Mouse (Mus musculus): Measurements from ENCODE around the gene Olfr704. TPM values are rescaled to one million over a fixed set of nuclear protein-coding genes. Genes with fewer than 3 reads are reported as not detected.
"Not testable (repeated sequence)": the region's sequence is repeated elsewhere in the genome, so short reads cannot be mapped to it uniquely, and the experiment has no call there.

Gene Olfr704
- polyA plus RNA-seq (2015; fragmentation: Nextera tagmentation; extraction: Ambion mirVana) = not detected in 2 replicates

GRCm38 (mm10) chr7:106862885-106863284 is at the start of gene Olfr704:
Gene Olfr704 (plus strand): TSS chr7:106863185.
- ATAC-seq (ENCODE audit: insufficient number of reproducible peaks, low FRiP score, low TSS enrichment, low read depth) = no peak
- no peak within 1 kb of the TSS for H3K9ac ChIP-seq
- no peak within 1 kb of the TSS for H3K4me3 ChIP-seq
- H3K4me1 ChIP-seq = no peaks in the 10 kb centered on the region
- no peak within 1 kb of the TSS for H3K4me2 ChIP-seq
- no peaks in the 10 kb centered on the region for H3K9me3 ChIP-seq
- no peak within 1 kb of the TSS for H3K27ac ChIP-seq
- no peaks in the 10 kb centered on the region for H3K36me3 ChIP-seq
- H3K27me3 ChIP-seq = no peaks in the 10 kb centered on the region

GRCm38 (mm10) chr7:106813829-106814228 is 49.2 kb upstream of the Olfr704 start, which contains the start of gene Olfr701:
Gene Olfr701 (plus strand): TSS chr7:106814129.
- no peak within 1 kb of the TSS for H3K4me2 ChIP-seq
- H3K27me3 ChIP-seq = no peaks in the 10 kb centered on the region
- H3K36me3 ChIP-seq = no peaks in the 10 kb centered on the region
- H3K4me1 ChIP-seq = no peaks in the 10 kb centered on the region
- no peaks in the 10 kb centered on the region for H3K9me3 ChIP-seq
- no peak within 1 kb of the TSS for H3K9ac ChIP-seq
- H3K27ac ChIP-seq = no peak within 1 kb of the TSS
- ATAC-seq (ENCODE audit: insufficient number of reproducible peaks, low FRiP score, low TSS enrichment, low read depth) = no peak
- H3K4me3 ChIP-seq = no peak within 1 kb of the TSS
- WGBS = 79% methylated on average over 2 of the region's 2 CpGs

- H3K4me3 ChIP-seq = no peak overlapping the region
- H3K9me3 ChIP-seq = no peaks in the 10 kb centered on the region
- H3K36me3 ChIP-seq = no peaks in the 10 kb centered on the region
- 54% methylated on average over 2 of the region's 2 CpGs for WGBS
- no peak overlapping the region for H3K9ac ChIP-seq
- no peaks in the 10 kb centered on the region for H3K27me3 ChIP-seq
- H3K4me1 ChIP-seq = no peaks in the 10 kb centered on the region
- no peak overlapping the region for H3K27ac ChIP-seq
- no peak overlapping the region for H3K4me2 ChIP-seq
- ATAC-seq (ENCODE audit: insufficient number of reproducible peaks, low FRiP score, low TSS enrichment, low read depth) = no peak
Measured at GRCm38 (mm10) chr7:106815775-106816174, 47.2 kb upstream of the Olfr704 start.

GRCm38 (mm10) chr7:106818414-106818813 is 44.6 kb upstream of the Olfr704 start:
- Histone ChIP-seq H3K9ac (no peak overlapping the region), H3K27ac (no peak overlapping the region), H3K9me3 (no peaks in the 10 kb centered on the region), H3K27me3 (no peaks in the 10 kb centered on the region), H3K36me3 (no peaks in the 10 kb centered on the region), H3K4me1 (no peaks in the 10 kb centered on the region), H3K4me3 (no peak overlapping the region), H3K4me2 (no peak overlapping the region)
- ATAC-seq (ENCODE audit: insufficient number of reproducible peaks, low FRiP score, low TSS enrichment, low read depth) = no peak

- H3K4me3 ChIP-seq = no peak within 1 kb of the TSS
- H3K4me1 ChIP-seq = no peaks in the 10 kb centered on the region
- H3K27me3 ChIP-seq = no peaks in the 10 kb centered on the region
- H3K9ac ChIP-seq = no peak within 1 kb of the TSS
- ATAC-seq (ENCODE audit: insufficient number of reproducible peaks, low FRiP score, low TSS enrichment, low read depth) = no peak
- no peaks in the 10 kb centered on the region for H3K9me3 ChIP-seq
- H3K4me2 ChIP-seq = no peak within 1 kb of the TSS
- no peak within 1 kb of the TSS for H3K27ac ChIP-seq
- H3K36me3 ChIP-seq = no peaks in the 10 kb centered on the region
Measured at GRCm38 (mm10) chr7:106833793-106834192, 29.2 kb upstream of the Olfr704 start, which contains the start of gene Olfr702. Gene Olfr702 (minus strand): TSS chr7:106833893.

- H3K27me3 ChIP-seq = no peaks in the 10 kb centered on the region
- H3K4me3 ChIP-seq = no peak within 1 kb of the TSS
- H3K27ac ChIP-seq = no peak within 1 kb of the TSS
- no peak for ATAC-seq (ENCODE audit: insufficient number of reproducible peaks, low FRiP score, low TSS enrichment, low read depth)
- no peaks in the 10 kb centered on the region for H3K4me1 ChIP-seq
- H3K9ac ChIP-seq = no peak within 1 kb of the TSS
- H3K4me2 ChIP-seq = no peak within 1 kb of the TSS
- no peaks in the 10 kb centered on the region for H3K36me3 ChIP-seq
- WGBS = 65% methylated on average over 2 of the region's 2 CpGs
- no peaks in the 10 kb centered on the region for H3K9me3 ChIP-seq
Measured at GRCm38 (mm10) chr7:106843060-106843459, 19.9 kb upstream of the Olfr704 start, which contains the start of gene Olfr703. Gene Olfr703 (plus strand): TSS chr7:106843360.

GRCm38 (mm10) chr7:106876791-106877190 is 13.8 kb downstream of the Olfr704 start, which contains the start of gene Olfr705:
Gene Olfr705 (minus strand): TSS chr7:106876891.
- no peaks in the 10 kb centered on the region for H3K27me3 ChIP-seq
- H3K4me3 ChIP-seq = no peak within 1 kb of the TSS
- no peak within 1 kb of the TSS for H3K27ac ChIP-seq
- H3K36me3 ChIP-seq = no peaks in the 10 kb centered on the region
- H3K4me2 ChIP-seq = no peak within 1 kb of the TSS
- no peak within 1 kb of the TSS for H3K9ac ChIP-seq
- H3K9me3 ChIP-seq = no peaks in the 10 kb centered on the region
- H3K4me1 ChIP-seq = no peaks in the 10 kb centered on the region
- ATAC-seq (ENCODE audit: insufficient number of reproducible peaks, low FRiP score, low TSS enrichment, low read depth) = no peak
- 80% methylated on average over 3 of the region's 3 CpGs for WGBS

- Histone ChIP-seq H3K27me3 (no peaks in the 10 kb centered on the region), H3K36me3 (no peaks in the 10 kb centered on the region), H3K27ac (no peak within 1 kb of the TSS), H3K4me1 (no peaks in the 10 kb centered on the region), H3K4me3 (no peak within 1 kb of the TSS), H3K9ac (no peak within 1 kb of the TSS), H3K9me3 (no peaks in the 10 kb centered on the region), H3K4me2 (no peak within 1 kb of the TSS)
- WGBS = 79% methylated on average over 2 of the region's 2 CpGs
- no peak for ATAC-seq (ENCODE audit: insufficient number of reproducible peaks, low FRiP score, low TSS enrichment, low read depth)
Measured at GRCm38 (mm10) chr7:106888062-106888461, 25.1 kb downstream of the Olfr704 start, which contains the start of gene Olfr706. Gene Olfr706 (minus strand): TSS chr7:106888162.

GRCm38 (mm10) chr7:106901141-106901540 is 38.2 kb downstream of the Olfr704 start, which contains the start of gene Olfr707:
Gene Olfr707 (minus strand): TSS chr7:106901241.
- not testable (repeated sequence) for H3K4me1 ChIP-seq; H3K36me3 ChIP-seq; H3K4me3 ChIP-seq; ATAC-seq (ENCODE audit: insufficient number of reproducible peaks, low FRiP score, low TSS enrichment, low read depth); H3K27me3 ChIP-seq; H3K27ac ChIP-seq; H3K4me2 ChIP-seq; H3K9ac ChIP-seq; H3K9me3 ChIP-seq
- 86% methylated on average over 3 of the region's 3 CpGs for WGBS

GRCm38 (mm10) chr7:106907676-106908075 is 44.7 kb downstream of the Olfr704 start, which contains the start of gene Olfr1532-ps1:
Gene Olfr1532-ps1 (plus strand): TSS chr7:106908001.
- no peaks in the 10 kb centered on the region for H3K36me3 ChIP-seq
- H3K9me3 ChIP-seq = no peaks in the 10 kb centered on the region
- no peak for ATAC-seq (ENCODE audit: insufficient number of reproducible peaks, low FRiP score, low TSS enrichment, low read depth)
- WGBS = 53% methylated on average over 2 of the region's 2 CpGs
- no peak within 1 kb of the TSS for H3K4me3 ChIP-seq
- no peak within 1 kb of the TSS for H3K4me2 ChIP-seq
- no peak within 1 kb of the TSS for H3K9ac ChIP-seq
- H3K27ac ChIP-seq = no peak within 1 kb of the TSS
- H3K4me1 ChIP-seq = no peaks in the 10 kb centered on the region
- H3K27me3 ChIP-seq = no peaks in the 10 kb centered on the region

Other genes with a start within 250 kb of the Olfr704 start
- not detected in 2 replicates for gene Olfr693, start 182.6 kb upstream of the Olfr704 start, polyA plus RNA-seq (2015; fragmentation: Nextera tagmentation; extraction: Ambion mirVana)
- gene Olfr694, start 171.4 kb upstream of the Olfr704 start, polyA plus RNA-seq (2015; fragmentation: Nextera tagmentation; extraction: Ambion mirVana) = not detected in 2 replicates
- not detected in 2 replicates for gene Olfr695, start 146.8 kb upstream of the Olfr704 start, polyA plus RNA-seq (2015; fragmentation: Nextera tagmentation; extraction: Ambion mirVana)
- not detected in 2 replicates for gene Olfr697, start 120.7 kb upstream of the Olfr704 start, polyA plus RNA-seq (2015; fragmentation: Nextera tagmentation; extraction: Ambion mirVana)
- gene Olfr698, start 107.8 kb upstream of the Olfr704 start, polyA plus RNA-seq (2015; fragmentation: Nextera tagmentation; extraction: Ambion mirVana) = not detected in 2 replicates
- not detected in 2 replicates for gene Olfr699, start 70.0 kb upstream of the Olfr704 start, polyA plus RNA-seq (2015; fragmentation: Nextera tagmentation; extraction: Ambion mirVana)
- gene Olfr700, start 54.4 kb upstream of the Olfr704 start, polyA plus RNA-seq (2015; fragmentation: Nextera tagmentation; extraction: Ambion mirVana) = not detected in 2 replicates
- not detected in 2 replicates for gene Olfr701, start 49.1 kb upstream of the Olfr704 start, polyA plus RNA-seq (2015; fragmentation: Nextera tagmentation; extraction: Ambion mirVana)
- not detected in 2 replicates for gene Olfr702, start 29.3 kb upstream of the Olfr704 start, polyA plus RNA-seq (2015; fragmentation: Nextera tagmentation; extraction: Ambion mirVana)
- gene Olfr703, start 19.8 kb upstream of the Olfr704 start, polyA plus RNA-seq (2015; fragmentation: Nextera tagmentation; extraction: Ambion mirVana) = not detected in 2 replicates
- gene Olfr705, start 13.7 kb downstream of the Olfr704 start, polyA plus RNA-seq (2015; fragmentation: Nextera tagmentation; extraction: Ambion mirVana) = not detected in 2 replicates
- gene Olfr706, start 25.0 kb downstream of the Olfr704 start, polyA plus RNA-seq (2015; fragmentation: Nextera tagmentation; extraction: Ambion mirVana) = not detected in 2 replicates
- gene Olfr707, start 38.1 kb downstream of the Olfr704 start, polyA plus RNA-seq (2015; fragmentation: Nextera tagmentation; extraction: Ambion mirVana) = not detected in 2 replicates
- not detected in 2 replicates for gene Olfr1532-ps1, start 44.8 kb downstream of the Olfr704 start, polyA plus RNA-seq (2015; fragmentation: Nextera tagmentation; extraction: Ambion mirVana)
- not detected in 2 replicates for gene Olfr709-ps1, start 69.0 kb downstream of the Olfr704 start, polyA plus RNA-seq (2015; fragmentation: Nextera tagmentation; extraction: Ambion mirVana)
- gene Olfr710, start 85.1 kb downstream of the Olfr704 start, polyA plus RNA-seq (2015; fragmentation: Nextera tagmentation; extraction: Ambion mirVana) = not detected in 2 replicates
- gene Olfr6, start 100.8 kb downstream of the Olfr704 start, polyA plus RNA-seq (2015; fragmentation: Nextera tagmentation; extraction: Ambion mirVana) = not detected in 2 replicates
- not detected in 2 replicates for gene Olfr711, start 112.3 kb downstream of the Olfr704 start, polyA plus RNA-seq (2015; fragmentation: Nextera tagmentation; extraction: Ambion mirVana)
- gene Olfr2, start 142.9 kb downstream of the Olfr704 start, polyA plus RNA-seq (2015; fragmentation: Nextera tagmentation; extraction: Ambion mirVana) = not detected in 2 replicates
- not detected in 2 replicates for gene Olfr713, start 168.0 kb downstream of the Olfr704 start, polyA plus RNA-seq (2015; fragmentation: Nextera tagmentation; extraction: Ambion mirVana)
- gene Olfr714, start 207.8 kb downstream of the Olfr704 start, polyA plus RNA-seq (2015; fragmentation: Nextera tagmentation; extraction: Ambion mirVana) = not detected in 2 replicates
- gene Olfr17, start 230.0 kb downstream of the Olfr704 start, polyA plus RNA-seq (2015; fragmentation: Nextera tagmentation; extraction: Ambion mirVana) = not detected in 2 replicates
- gene Olfr715b, start 247.2 kb downstream of the Olfr704 start, polyA plus RNA-seq (2015; fragmentation: Nextera tagmentation; extraction: Ambion mirVana) = not detected in 2 replicates

All from limb, embryonic 15.5 days (tissue).